Mouse (Mus musculus) testis, adult 2 months (tissue): ENCODE data around the gene Sart3.

Experiments used
- CTCF ChIP-seq: fragments of 200-500 bp; IDR thresholded peaks from 2 replicates; pipeline ENCODE4 v1.5.1; 2012; ENCODE audit warnings: low read depth, mild to moderate bottlenecking, inconsistent platforms, low read length, moderate library complexity; ENCODE audit not compliant: control insufficient read depth, insufficient read depth, insufficient replicate concordance
- POLR2A ChIP-seq: fragments of 200-500 bp; IDR thresholded peaks from 2 replicates; pipeline ENCODE4 v1.6.1; 2012; ENCODE audit warnings: low read depth, mild to moderate bottlenecking, inconsistent platforms, low read length, moderate library complexity; ENCODE audit not compliant: control insufficient read depth

DNA sequence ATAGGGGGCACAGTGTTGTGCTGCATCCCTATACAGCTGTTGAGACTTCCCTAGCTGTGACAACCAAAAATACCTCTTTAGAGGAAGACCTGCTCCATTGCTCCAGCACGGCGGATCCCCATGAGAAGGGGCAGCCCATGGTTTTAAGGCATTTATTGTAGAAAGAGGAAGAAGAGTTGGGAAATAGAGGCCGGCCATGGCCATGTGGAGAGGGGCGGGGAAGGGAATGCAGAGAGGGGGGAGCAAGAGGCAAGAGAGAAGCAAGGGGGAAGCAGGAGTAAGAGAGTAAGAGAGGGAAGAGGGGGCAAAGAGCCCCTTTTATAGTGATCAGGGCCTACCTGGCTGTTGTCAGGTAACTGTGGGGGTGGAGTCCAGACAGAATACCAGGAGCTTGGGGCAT lies 37.8 kb upstream of the Sart3 start:
- TF ChIP-seq CTCF = no peak
- TF ChIP-seq POLR2A = no peak
